Mouse (Mus musculus): ENCODE results near the gene Topbp1.
A peak's percentile ranks its signal among the peaks of the same experiment; 100 is the strongest.

Gene Topbp1

DNA sequence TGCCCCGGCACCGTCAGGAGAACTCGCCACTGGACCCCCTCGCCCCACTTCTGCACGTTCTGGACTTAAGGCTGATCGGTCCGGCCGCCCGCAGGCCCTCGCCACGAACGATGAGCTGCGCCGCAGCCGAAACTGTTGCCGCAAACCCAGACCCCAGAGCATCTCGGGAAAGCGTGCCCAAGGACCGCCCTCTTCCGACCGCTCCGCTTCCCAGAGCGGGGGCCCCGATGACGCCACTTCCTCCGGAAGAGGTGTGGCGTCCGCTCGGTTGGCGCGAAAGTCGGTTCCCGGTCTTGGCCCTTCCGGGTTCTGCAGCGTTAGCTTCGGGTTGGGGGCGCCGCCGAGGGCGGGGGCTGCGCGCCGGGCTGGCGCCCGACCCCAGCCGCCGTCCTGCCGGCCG is at the start of gene Topbp1, which contains the start of gene 1300017J02Rik:
Gene Topbp1 (plus strand): TSS at position 289 of the 400 bp plus-strand sequence.
Gene 1300017J02Rik (minus strand): TSS at position 156 of the 400 bp plus-strand sequence.
- DNase-seq (ENCODE audit: low spot score): peak; percentile 95

DNA sequence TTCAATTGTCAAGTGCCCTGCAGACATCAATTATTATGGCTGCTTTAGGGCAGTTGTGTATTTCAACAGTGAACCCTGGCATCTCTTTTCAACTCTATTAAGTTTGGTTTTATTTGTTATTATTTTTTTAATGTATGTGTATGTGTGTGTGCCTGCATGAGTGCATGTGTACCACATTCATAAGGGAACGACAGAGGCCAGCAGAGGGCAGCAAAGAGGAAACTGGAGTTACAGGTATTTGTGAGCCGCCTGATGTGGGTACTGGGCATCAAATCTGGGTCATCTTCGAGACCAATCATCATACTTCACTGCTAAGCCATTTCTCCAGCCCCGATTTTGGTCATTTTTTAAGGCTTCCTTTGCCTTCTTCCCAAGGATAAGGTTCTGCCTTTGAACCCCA is 39.2 kb upstream of the Topbp1 start:
- no peak for DNase-seq (ENCODE audit: low spot score)

DNA sequence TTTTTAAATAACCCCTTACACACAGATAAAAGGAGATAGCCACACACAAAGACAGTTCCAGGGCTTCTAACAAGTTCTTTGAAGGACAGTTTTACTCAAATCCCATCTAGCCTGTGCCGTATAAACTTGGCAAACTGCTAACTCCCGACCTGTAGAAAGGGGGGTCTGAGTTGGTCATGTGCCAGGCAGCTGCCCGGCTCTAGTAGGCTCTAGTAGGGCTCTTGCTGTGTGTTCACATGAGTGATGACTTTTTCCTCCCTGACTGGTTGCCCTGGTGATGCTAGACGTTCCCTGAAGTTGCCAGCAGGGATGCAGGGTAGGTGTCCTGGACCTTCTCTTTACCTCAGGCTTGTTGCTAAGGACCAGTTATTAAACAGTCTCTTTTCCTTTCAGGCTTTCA is 33.9 kb upstream of the Topbp1 start:
- DNase-seq (ENCODE audit: low spot score): no peak

DNA sequence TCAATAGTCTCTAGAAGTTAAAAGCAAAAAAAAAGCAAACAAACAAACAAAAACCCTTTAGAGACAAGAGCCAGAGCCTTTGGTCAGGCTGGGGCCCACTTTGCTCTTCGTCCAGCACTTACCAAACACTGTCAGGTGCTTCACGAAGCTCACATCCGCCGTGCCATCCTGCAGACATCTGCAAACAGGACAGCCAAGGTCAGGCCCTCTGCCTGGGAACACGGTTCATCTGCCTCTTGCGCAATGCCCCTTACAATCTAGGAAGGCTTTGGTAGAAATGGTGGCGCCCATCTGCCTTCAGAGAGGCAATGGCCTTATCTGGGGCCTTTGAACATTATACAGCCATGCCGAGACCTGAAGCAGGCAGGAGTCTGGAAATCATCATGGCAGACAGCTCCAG is 30.2 kb upstream of the Topbp1 start:
- DNase-seq (ENCODE audit: low spot score): no peak

DNA sequence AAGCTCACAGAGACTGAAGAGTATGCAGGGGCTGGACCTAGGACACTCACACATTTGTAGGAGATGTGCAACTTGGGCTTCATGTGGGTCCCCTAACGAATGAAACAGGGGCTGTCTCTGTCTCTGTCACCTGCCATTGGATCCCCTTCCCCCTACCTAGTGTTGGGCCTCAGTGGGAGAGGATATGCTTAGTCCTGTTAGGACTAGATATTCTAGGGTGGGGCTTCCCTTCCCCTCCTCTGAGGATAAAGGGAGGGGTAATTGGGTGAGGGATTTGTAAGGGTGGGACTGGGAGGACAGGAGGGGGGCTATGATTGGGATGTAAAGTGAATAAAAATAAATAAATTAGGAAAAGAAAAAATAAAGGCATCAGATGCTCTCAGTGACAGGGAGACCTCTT is 29.3 kb upstream of the Topbp1 start:
- no peak for DNase-seq (ENCODE audit: low spot score)

DNA sequence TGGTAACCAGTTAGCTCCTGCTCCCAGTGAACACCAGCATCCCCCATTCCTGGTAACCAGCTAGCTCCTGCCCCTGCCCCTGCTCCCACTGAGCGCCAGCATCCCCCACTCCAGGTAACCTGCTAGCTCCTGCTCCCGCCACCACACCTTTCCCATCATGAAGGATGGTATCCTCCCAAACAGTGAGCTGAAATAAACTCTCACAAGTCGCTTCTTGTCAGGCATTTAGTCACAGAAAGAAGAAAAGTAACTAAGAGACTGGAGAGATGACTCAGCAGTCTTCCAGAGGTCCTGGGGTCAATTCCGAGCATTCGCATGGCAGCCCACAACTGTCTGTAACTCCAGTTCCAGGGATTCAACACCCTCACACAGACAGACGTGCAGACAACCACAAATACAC is 28.1 kb upstream of the Topbp1 start:
- no peak for DNase-seq (ENCODE audit: low spot score)

DNA sequence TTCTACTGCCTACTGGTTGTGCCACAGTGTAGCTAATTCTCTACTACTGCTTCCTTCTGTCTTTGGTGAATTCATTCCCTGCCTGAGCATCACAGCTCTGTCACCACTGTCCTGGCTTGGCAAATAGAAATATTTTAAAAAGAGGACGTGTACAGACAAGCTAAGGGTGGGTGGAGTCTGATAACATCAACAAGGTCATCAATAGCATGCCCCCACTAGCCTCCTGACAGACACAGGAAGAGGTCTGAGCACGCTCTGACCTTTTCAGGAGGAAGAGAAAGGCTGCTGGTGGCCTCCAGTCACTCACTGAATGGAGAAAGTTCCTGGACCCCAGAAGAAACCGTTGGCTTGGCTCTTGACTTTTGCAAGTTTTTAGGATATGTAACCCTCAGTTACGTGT is 18.6 kb upstream of the Topbp1 start:
- DNase-seq (ENCODE audit: low spot score): no peak

DNA sequence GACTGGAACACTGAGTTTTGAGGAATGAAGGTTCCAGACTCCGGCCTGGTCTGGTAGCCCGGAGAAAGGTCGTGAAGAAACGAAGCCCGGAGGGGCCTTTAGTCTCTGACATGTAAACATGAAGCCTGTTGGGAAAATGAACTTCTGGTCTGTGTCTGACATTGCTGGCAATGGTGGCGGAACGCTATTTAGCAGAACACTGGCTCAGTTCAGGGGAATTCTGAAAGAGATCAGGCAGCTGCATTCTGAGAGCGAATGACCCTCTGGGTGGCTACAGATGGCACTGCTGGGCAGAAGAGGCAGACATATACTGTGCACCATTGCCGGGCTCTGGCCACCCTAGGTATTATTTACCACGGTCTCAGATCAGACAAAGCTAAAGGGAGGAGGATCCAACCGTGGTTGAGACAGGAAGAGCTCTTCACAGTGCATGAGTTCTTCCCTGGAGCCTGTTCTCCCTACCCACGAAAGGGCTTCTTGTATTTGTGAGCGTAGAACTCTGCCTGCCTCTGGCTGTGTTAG is 18.1 kb upstream of the Topbp1 start:
- DNase-seq (ENCODE audit: low spot score): no peak

DNA sequence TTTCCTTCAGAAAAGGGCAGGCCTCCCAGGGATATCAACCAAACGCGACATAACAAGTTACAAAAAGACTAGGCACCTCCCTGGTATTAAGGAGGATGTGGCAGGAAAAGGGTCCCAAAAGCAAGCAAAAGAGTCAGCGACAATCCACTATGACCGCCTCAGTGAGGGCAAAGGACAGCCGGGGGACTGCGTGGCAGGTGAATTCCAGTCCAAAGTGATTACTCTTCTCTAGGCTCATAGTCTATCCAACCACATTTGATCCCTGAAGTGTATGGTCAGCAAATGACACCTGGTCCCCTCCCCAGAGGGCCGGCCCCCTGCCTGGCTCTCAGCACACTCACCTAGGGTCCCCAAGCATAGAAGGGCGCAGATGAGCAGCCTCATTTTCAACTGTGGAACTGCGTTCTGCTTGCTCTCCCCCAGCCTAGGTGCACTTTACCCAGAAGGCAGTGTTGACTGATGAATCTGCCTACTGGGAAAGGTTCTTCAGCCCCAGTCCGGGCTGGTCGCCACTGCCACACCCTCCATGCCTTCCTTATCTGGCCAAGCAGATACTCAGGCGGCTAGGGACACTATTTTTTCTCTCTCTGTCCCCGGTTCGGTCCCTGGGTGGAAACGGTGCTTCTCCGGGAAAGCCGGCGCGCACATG is 17.1 kb upstream of the Topbp1 start:
- no peak for DNase-seq (ENCODE audit: low spot score)

DNA sequence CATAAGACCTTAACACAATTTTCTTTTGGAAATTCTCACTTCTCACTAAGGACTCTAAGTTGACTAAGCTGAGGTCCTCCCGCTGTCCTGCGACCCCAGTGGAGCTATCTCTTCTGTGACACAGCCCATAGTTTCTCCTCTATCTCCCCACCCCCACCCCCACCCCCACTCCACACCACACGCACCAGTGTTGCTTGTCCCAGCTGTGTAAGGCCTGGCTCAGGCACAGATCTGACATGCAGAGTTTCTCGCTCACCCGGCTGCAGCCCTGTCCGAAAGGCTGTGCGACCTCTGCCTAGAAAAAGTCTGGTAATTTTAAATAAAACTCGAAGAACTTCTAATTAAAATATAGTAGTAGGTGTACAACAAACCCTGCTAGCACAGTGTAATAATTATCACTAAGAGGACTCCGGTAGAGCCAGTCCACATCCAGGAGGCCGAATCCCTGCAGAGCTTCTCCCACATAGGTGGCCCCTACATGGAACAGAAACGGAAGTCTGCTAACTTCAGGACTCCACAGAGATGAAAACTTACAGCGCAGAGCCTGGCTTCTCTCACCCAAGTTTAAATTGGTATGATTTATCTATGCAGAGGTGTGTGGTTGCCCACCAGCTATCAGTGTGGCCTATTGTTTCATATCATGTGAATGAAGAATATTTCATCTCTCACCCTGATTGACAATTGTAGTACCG is 16.4 kb upstream of the Topbp1 start:
- peak; percentile 30 for DNase-seq (ENCODE audit: low spot score)

DNA sequence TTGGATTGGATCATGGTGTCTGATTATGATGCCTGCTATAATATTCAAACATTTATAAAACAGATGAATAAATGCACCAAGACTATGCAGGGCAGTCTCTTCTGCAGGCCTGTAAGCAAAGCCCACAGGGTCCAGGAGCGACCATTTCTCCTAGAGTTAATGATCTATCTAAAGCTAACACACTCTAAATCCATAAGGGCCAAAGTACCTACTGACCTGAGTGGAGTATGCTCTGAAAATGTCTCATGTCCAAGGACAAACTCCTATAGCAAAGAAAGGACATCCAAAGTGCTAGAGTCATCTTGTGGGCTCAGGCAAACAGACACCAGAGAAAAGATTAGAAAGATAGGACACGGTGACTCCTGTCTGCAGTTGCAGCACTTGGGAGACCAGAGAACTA is 10.5 kb upstream of the Topbp1 start:
- DNase-seq (ENCODE audit: low spot score): peak; percentile 22

DNA sequence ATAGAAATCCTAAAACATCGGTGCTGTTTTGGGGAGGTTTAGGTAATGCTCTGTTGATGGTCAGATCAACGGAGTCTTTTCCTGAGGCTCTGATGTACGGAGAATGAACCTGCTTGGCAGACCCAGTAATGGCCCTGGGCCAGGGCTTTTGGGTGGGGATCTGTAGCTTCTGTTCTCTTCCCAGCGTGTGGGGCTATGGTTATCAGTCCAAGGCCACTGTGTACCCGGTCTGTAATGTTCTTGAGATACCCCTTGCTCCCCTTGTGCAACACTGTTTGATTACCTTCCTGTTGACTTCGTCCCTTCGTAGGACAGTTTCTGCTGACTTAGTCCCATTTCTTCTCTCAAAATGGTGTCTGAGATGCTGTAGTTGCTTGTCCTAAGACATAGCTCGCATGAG is 3.9 kb upstream of the Topbp1 start:
- peak; percentile 56 for DNase-seq (ENCODE audit: low spot score)

DNA sequence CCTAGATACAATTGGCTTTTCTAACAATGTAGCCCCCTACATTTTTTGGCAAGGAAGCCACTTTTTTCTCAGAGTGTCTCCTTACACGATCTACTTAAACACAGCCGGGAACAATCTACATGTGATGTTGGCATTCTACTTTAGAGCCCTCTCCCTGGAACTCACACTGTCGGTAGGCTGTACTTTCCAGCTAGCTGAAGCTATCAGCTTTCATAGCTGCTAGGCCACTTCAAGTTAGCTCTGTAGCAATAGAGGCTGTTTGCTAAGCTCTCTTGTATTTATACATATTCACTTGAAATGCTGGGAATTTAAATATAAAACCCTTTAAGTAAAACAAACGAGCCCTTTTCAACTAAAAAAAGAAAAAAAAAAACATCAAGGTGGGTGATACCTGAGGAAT is 2.8 kb upstream of the Topbp1 start:
- peak; percentile 12 for DNase-seq (ENCODE audit: low spot score)

DNA sequence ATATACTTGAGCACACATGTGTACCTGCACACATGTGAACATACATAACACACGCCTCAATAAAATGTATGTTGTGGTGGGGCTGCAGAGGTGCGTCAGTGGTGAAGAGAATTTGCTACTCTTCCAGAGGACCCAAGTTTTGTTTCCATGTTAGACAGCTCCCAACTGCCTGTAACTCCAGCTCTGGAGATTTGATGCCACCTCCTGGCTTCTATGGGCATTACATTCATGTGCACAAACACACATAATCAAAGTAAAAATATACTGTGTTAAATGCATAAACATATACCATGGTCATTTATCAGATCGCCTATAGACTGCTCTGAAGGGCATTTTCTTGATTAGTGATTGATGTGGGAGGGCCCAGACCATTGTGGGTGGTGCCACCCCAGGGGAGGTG is 2.3 kb upstream of the Topbp1 start:
- peak; percentile 77 for DNase-seq (ENCODE audit: low spot score)

DNA sequence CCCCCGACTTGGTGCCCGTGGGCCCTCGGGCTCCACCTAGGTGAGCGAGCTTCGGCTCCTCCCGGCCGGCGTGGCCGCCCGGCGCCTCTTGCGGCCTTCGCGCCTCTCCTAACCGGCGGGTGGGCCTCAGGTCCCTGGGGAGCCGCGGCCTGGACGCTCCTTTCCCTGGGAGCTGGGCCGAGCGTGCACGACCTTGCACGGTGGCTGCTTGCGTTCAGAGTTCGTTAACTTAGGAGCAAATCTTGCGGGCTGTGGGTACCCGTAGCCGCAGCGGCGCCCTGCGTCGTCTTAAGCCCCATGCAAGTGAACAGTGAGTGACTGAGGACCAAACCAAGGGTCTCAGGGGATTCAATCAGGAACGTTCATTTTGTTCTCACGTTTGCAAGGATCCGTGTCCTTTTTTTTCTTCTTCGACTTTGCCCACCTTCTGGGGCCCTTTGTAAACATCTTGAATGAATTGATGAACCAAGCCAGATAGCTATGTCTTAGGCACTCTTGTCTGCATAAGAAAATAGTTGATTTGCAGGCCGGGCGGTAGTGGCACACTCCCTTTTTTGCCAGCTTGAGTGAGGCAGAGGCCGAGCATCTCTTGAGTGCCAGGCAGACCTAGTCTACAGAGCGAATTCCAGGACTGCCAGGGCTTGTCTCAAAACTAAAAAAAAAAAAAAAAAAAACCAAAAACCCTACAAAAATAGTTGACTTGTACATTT is 472 bp downstream of the Topbp1 start:
- no peak for DNase-seq (ENCODE audit: low spot score)

DNA sequence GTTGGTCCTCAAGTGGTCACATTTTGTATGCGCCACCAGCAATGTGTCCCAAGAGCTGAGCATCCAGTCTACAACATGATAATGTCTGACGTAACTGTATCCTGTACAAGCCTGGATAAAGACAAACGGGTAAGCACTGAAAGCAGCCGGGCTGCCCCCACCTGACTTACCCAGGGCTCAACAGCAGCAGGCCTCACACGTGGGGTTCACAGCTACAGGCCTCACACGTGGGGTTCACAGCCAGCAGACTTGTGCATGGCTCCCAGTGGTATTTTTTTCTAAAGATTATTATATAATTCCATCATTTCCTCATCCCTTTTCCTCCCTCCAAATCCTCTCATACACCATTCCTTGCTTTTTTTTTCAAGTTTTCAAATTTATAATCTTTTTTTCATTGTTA is 4.8 kb downstream of the Topbp1 start:
- peak; percentile 65 for DNase-seq (ENCODE audit: low spot score)

DNA sequence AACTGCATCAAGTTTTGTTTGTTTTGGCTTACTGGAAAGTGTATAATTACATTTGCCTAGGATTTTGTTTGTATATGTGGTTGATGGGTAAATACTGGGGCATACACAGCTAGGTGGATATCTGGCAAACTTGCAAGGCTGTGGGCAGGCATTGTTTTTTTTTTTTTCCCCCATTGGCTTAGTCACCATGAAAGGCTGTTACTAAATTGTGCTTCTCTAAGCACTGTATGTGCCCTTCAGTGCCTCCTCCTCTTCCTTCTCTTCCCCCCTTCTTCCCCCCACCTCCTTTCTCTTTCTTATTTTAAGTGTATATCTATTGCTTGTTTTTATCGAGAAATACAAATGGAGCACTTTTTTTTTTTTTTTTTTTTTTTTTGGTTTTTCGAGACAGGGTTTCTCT is 19.7 kb downstream of the Topbp1 start:
- no peak for DNase-seq (ENCODE audit: low spot score)

DNA sequence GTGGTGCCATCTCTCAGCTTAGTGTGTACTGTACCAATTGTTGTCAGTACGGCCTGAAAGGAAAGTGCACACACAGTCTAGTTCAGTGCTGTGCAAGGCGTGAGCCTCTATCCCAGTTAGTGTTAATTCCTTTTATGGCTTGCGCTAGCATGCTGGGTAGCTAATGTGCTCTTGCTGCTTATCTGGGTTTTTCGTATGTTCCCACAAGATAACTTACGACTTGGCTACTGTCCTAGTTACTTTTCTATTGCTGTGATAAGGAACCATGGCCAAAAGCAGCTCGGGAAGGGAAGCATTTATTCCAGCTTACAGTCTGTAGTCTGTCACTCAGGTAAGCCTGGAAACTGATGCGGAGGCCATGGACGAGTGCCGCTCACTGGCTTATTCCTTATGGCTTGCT is 21.4 kb downstream of the Topbp1 start:
- no peak for DNase-seq (ENCODE audit: low spot score)

DNA sequence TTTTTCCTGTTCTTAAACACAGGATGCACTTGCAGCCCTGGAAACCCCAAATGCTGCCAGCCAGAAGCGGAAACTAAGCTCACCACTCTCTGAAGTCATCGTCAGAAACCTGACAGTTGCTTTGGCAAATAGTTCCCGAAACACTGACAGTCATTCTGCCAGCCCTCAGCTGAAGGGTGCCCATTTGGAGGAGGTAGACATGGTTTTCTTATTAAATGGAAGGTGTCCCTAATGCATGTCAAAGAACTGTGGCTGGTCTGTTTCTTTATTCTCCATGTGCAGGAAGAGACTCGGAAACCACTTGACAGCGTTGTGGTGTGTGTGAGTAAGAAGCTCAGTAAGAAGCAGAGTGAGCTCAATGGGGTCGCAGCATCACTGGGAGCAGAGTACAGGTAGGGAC is 27.6 kb downstream of the Topbp1 start:
- DNase-seq (ENCODE audit: low spot score): no peak

DNA sequence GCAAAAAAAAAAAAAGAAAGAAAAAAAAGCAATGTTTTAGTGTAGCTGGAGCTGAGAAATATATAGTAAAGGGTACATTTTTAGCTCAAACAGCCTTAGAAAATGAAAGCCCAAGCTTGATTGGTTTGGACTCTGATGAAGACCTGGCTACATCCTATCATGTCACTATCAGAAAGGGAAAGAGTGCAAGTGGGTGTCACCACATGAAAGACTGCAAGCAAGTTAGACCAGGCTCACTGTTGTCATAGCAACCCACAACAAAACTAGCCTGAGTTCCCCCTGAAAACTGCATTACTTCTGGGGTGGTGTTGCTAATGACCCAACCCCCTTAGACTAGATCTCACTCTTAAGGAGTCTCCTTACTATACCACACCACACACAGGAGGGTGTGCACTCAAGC is 31.9 kb downstream of the Topbp1 start:
- DNase-seq (ENCODE audit: low spot score): no peak

DNA sequence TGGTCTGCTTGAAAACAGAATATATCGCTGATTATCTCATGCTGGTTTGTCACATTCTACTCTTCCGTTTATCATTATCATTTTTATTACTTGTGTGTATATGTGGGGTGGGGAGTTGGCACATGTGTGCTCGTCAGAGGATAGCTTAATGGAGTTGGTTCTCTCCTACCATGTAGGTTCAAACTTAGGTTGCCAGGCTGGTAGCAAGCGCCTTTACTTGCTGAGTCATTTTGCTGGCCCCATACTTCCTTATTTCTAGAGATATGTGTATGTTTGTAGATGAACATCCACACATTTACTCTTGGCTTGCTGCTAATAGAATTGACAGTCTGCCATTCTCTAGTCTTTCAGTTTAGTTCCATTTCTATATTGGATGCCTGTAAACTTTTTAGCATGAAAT is 42.0 kb downstream of the Topbp1 start:
- no peak for DNase-seq (ENCODE audit: low spot score)

DNA sequence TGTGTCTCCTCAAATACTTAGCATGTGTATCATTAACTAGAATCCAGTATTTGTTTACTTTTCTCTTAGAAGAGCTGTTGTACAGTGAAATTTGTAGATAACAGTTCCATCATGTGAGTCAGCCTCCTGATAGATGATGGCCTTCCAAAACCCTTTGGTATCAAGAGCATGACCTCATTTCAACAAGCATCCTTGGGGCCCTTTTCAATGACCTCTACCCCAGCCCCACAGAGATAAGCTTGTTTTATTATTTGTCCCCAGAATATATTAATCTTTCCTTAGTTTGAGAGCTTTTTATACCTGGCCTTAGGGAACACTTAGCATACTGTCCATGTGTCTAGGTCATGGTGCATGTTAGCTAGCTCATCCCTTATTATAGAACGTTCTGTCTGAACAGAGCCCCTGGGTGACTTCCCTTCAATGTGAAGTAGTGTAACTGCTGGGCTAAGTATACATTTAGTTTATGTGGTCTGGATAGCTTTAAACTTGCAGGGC is 43.0 kb downstream of the Topbp1 start:
- no peak for DNase-seq (ENCODE audit: low spot score)

DNA sequence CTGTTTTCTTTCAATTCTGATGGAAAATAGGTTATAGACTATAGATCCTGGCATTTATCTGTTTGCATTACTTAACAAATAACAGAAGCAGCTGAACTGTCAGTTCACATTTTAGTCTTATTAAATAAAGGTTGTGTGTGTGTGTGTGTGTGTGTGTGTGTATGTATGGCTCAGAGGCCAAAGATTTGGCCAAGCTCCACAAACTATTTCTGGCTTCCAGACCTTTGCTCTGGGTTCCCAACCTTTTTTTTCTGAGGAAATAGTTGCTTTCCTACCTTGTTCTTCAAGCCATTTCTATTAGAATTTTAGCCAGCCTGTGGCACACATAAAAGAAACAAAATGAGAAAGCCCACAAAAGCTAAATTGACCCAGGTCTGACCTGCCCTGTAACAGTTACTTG is 43.8 kb downstream of the Topbp1 start:
- no peak for DNase-seq (ENCODE audit: low spot score)
